Mouse (Mus musculus): ENCODE measurements around the gene Gpr87.

DNA sequence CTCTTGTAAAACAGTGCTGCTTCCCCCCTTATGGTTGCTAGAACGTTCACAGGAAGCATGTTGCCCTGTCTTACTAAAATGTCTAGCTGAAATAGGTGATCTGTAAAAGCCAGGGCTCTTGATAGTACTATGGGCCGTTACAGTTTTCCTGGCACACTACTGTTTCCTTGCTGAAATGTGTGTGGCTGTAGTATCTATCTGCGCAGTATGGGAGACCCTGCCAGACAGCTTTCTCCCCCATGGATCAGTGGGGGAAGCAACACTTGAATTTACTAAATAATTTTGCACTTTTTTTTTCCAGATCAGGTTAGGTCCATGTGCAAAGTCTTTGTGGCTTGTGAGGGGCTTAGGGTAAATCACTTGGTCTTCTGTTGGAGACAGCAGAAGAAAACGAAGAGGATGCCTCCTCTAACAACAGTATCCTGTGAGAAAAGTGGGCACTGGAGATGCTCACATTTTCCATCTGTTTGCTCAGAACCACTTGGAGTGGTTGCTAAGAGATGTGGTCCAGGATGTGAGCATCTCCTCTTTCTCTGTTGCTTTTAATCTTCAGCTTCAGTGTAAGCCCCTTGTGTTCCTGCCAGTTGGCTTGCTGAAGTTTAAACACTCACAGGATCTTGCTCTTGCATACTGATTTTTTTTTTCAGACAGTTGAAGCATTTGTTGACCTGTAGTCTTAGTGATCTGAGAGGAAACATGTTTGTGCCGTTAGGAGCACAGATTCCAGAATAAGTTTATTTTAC is 58.8 kb downstream of the Gpr87 start:
- TF ChIP-seq CTCF (IDR thresholded peaks at IDR 0.05) (no peak), POLR2A (IDR thresholded peaks at IDR 0.05; ENCODE audit: insufficient read depth, low read depth, low read length) (no peak), EP300 (IDR thresholded peaks at IDR 0.05; ENCODE audit: insufficient read depth, low read depth, low read length) (no peak)

Data from heart, adult 2 months (tissue).